Mouse (Mus musculus) kidney, postnatal 36 days (tissue): Measurements from ENCODE around the gene Ptger1.

Experiments used
- DNase-seq, 2 experiments: peaks; one replicate each; pipeline ENCODE4 v3.0.0; 2021 to 2022; ENCODE audit warnings: mixed read lengths in 2 of 2

Ptger1 gene

DNA sequence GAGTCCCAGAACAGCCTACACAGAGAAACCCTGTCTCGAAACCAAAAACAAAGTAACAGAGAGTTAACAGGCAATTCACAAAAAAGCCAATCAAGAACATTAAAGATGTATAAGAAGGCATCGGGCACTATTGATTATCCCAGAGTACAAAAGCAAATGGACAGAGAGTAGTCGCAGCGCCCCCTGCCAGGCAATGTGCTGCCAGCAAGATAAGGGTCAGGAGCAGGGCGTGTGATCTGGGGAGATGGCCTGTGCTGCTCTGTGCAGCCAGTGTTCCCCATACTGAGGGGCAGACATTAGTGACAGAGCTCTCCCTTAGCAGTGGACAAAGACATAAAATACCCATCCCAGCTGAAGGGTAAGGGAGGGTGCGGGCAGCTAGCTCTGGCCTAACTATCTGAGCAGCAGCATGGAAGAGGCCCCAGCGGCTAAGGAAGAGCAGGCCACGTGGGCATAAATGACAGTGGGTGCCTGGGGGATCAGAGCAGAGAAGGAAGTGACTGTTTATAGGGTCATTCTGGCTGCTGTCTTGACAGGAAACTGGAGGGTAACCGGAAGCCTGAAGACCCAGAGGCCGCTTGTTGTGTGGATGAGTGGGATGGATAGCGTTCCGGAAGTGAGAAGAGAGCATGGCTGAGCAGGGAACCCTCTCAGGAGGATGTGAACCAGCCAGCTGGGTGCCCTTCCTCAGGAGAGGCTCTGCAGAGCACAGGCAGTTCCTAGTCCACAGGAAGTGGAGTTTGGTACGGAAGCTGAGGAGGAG is 9.8 kb upstream of the Ptger1 start:
- peak in 1 of 2 experiments; percentile 55 for DNase-seq

GRCm38 (mm10) chr8:83660545-83660944 is 5.9 kb upstream of the Ptger1 start:
- DNase-seq, result no peak

GRCm38 (mm10) chr8:83660995-83661680 is 5.3 kb upstream of the Ptger1 start:
- DNase-seq, result peak in 1 of 2 experiments; percentile 56

DNA sequence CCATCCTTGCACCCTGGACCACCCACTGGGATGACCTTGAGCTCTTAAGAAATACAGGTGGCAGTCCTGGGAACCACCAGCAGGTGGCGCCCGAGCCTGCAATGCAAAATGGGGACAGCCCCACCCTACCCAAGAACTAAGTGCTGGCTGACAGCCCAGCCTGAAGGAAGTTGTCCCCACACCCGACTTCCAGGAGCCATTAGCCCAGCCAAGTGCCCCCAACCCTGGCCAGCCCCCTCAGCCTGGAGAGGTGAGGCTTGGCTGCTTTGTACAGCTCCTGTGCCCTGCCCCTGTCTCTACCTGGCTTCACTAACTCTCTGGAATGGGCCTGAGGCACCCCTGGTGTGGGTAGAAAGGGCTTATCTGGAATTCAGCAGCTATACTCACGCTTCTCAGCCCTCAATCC is 4.1 kb upstream of the Ptger1 start:
- DNase-seq, result peak; percentile 93 to 97

DNA sequence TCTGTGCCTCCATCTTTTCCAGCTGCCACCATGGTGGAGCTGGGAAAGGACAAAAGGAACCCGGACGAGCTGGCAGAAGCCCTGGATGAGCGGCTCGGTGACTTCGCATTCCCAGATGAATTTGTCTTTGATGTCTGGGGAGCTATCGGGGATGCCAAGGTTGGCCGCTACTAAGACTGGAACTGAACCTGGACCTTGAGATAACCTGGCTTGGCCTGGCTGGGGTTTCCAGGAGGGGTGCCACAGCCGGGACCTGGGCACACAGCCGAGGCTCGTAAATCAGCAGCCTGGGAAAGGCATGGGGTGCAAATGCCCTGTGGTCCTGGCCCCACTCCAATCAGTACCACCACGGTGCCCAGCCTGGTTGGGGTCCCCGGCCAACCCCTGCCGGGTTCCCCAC is 2.4 kb upstream of the Ptger1 start:
- DNase-seq, result peak in 1 of 2 experiments; percentile 41

DNA sequence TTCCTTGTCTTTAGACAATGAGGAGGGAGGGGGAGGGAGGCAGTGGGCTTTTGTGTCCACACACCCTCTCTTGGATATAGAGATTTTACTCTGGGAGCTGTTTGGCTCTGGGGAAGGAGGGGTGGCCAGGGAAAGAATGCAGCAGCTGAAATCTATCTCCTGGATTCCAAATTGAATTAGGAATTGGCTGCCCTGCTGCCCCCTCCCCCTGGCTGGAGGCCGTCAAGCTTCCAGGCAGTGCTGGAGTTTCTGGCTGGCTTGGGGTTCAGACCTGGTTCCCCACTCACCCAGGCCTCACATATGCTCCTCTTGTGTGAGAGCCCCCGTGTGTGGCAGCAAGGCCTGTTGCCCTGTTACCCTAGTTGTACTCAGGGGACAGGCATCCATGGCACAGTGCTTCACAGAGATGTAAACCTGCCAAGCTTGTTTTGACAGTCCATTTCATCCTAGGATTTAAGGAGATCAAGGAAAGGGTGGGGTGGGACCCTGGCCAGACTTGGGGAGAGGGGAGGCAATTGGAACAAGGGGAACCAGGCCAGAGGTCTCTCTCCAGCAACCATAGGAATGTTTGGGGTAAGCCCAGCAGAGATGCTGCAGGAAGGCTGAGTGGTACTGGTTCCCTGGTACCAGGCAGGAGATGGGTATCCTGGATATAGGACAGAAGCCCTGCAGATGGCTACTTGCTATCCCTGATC is 1.4 kb upstream of the Ptger1 start:
- DNase-seq, result peak in 1 of 2 experiments; percentile 56

GRCm38 (mm10) chr8:83666866-83667234 is 372 bp downstream of the Ptger1 start:
- no peak for DNase-seq

DNA sequence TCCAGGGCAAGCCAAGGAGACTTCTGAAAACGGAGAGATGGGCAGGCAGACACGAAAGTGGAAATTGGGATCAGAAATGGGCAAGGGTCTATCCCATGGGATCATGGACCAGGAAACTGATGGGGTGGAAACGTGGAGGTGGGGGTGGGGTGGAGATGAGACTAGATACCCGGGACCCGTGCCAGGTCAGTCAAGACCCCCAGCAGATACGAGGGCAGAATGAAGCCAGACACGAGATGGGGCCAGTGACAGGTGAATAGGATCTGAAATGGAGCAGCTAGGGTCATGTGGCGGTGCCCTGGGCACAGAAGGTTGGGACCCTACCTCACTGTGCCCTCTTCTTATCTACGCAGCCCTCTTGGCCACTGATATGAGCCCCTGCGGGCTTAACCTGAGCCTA is 1.0 kb downstream of the Ptger1 start:
- no peak for DNase-seq

DNA sequence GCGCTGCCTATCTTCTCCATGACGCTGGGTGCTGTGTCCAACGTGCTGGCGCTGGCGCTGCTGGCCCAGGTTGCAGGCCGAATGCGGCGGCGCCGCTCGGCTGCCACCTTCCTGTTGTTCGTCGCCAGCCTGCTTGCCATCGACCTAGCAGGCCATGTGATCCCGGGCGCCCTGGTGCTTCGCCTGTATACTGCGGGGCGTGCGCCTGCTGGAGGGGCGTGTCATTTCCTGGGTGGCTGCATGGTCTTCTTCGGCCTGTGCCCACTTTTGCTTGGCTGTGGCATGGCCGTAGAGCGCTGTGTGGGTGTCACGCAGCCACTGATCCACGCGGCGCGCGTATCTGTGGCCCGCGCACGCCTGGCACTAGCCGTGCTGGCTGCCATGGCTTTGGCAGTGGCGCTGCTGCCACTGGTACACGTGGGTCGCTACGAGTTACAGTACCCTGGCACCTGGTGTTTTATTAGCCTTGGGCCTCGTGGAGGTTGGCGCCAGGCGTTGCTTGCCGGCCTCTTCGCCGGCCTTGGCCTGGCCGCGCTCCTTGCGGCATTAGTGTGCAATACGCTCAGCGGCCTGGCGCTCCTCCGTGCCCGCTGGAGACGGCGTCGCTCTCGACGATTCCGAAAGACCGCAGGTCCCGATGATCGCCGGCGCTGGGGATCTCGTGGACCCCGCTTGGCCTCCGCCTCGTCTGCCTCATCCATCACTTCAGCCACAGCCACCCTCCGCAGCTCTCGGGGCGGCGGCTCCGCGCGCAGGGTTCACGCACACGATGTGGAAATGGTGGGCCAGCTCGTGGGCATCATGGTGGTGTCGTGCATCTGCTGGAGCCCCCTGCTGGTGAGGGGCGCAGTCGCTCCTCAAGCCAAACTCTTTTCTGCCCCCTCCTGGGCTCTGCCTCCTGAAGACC is 1.8 kb downstream of the Ptger1 start:
- DNase-seq, result peak in 1 of 2 experiments; percentile 74

GRCm38 (mm10) chr8:83669013-83669412 is 2.5 kb downstream of the Ptger1 start:
- DNase-seq, result no peak

DNA sequence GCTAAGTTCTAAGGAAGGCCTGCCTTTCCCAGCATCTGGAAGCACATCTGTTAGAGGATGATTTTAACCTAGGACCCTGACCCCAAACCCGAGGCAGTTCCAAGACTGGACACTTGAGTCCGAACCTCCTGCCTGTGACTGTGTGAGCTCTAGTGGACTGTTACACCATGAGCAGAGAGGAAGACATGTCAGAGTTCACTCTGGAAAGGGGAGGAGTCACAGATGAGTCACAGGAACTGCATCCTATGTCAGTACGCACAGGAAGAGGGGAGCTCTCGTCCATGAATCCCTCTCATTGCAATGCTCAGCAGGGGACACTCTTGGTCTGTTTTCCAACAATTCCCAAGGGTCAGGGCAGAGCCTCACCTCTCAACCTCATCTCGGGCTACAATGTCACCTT is 6.5 kb downstream of the Ptger1 start:
- no peak for DNase-seq

GRCm38 (mm10) chr8:83674497-83674896 is 8.0 kb downstream of the Ptger1 start:
- DNase-seq, result no peak

GRCm38 (mm10) chr8:83679866-83680265 is 13.4 kb downstream of the Ptger1 start:
- DNase-seq, result no peak

GRCm38 (mm10) chr8:83680603-83681002 is 14.1 kb downstream of the Ptger1 start:
- no peak for DNase-seq

DNA sequence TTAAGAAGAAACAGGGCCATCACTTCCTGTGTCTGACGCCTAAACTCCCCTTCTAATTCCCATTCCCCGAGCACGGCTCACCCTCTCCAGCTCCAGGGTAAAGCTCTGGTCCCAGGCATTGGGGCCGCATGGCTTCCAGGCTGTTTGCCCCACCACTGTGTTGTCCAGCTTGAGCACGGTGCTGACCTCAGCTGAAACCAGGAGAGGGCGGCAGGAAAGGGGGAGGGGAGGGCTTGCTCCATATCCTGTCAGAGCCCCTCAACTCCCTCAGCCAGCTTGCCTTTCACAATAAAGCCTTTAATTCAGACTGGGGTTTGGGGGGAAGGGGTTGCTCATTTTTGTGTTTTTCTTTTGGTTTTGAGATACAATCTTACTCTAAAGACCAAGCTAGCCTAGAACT is 14.6 kb downstream of the Ptger1 start:
- DNase-seq, result peak in 1 of 2 experiments; percentile 36

DNA sequence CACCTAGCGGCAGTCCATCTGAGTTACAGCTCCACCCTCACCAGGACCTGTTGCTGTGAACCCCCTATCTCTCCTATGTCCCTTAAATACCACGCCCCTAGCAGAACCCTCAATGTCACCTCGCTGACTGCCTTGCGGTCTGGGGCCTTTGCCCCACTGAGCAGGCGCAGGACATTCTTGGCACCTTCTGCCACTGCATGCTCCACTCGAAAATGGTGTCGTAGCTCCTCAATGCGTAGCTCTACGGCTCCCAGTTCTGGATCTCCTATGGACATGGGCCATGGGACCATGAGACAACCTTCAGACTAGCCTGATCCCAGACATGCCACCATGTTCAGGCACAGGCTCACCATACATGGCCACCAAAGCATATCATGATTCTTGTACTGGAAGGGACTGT is 18.0 kb downstream of the Ptger1 start:
- no peak for DNase-seq

- DNase-seq, result no peak
Observed at GRCm38 (mm10) chr8:83689264-83689663, 22.8 kb downstream of the Ptger1 start.

DNA sequence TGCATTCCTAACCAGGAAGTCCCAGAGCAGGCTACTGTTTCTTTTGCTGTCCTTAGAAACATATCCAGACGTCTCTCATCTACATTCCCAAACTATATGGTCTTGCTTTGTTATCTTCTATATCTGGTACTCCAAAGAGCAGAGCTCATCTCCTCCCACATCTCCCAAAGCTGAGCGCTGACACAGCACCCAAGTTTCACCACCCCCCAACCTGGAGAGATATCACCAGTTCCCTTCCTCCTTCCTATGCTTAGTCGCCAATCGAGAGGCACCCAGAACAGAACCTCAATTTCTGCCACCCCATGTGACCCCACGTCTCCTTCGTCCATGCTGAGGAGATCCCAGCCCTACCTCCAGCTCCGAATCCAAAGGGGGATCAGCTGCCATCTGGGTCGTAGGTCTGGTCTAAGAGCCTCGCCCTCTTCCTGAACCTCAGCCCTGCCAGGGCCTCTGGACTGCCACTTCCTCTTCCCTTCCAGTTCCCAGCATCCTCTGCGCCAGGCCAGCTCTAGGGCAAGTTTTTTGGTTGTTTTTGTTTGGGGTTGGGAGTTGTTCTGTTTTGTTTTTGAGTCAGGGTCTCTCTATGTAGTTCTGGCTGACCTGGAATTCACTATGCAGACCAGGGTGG is 27.2 kb downstream of the Ptger1 start:
- peak in 1 of 2 experiments; percentile 56 for DNase-seq

- DNase-seq, result peak in 1 of 2 experiments; percentile 29
Observed at GRCm38 (mm10) chr8:83694369-83695160, 28.1 kb downstream of the Ptger1 start.

GRCm38 (mm10) chr8:83695351-83696106 is 29.1 kb downstream of the Ptger1 start:
- DNase-seq, result peak; percentile 30 to 42
